Mouse (Mus musculus): ENCODE results near the gene Nfe2. TPM values are rescaled to one million over a fixed set of nuclear protein-coding genes. Genes with fewer than 3 reads are reported as not detected.

The Nfe2 gene
- total and polyA plus RNA-seq, 3 experiments, result 0.86 to 2.0 (median 1.6) TPM

- Histone ChIP-seq H3K9ac (ENCODE audit: low read depth, low read length) (peak overlapping the region; percentile 72), H3K27me3 (ENCODE audit: control insufficient read depth, insufficient read depth, low read length) (no peaks in the 10 kb centered on the region), H3K36me3 (ENCODE audit: control insufficient read depth, insufficient read depth, low read length) (no peaks in the 10 kb centered on the region), H3K4me1 (ENCODE audit: control insufficient read depth, insufficient read depth, low read length) (peaks cover 5% of the 10 kb centered on the region; the same call in 1 of the 2 replicates), H3K4me3 (peak overlapping the region; percentile 65), H3K27ac (peak overlapping the region; percentile 92), H3K79me2 (replicated peaks; ENCODE audit: control insufficient read depth, insufficient read depth, low read length) (no peaks in the 10 kb centered on the region)
- WGBS, result 15% methylated on average over 8 of the region's 8 CpGs
- no peak for DNase-seq
- intact Hi-C loops (cut with DNase I), result loop anchor here (10.0 kb wide), 1 partner anchor 319 kb away; no protein-coding TSS in a partner anchor
- TF ChIP-seq CTCF (IDR thresholded peaks at IDR 0.05) (no peak), POLR2A (IDR thresholded peaks at IDR 0.05; ENCODE audit: insufficient read depth, low read depth, low read length) (no peak), EP300 (IDR thresholded peaks at IDR 0.05; ENCODE audit: insufficient read depth, low read depth, low read length) (no peak)
These were observed 45.9 kb upstream of the Nfe2 start for GRCm38 (mm10) chr15:103303916-103304615.

DNA sequence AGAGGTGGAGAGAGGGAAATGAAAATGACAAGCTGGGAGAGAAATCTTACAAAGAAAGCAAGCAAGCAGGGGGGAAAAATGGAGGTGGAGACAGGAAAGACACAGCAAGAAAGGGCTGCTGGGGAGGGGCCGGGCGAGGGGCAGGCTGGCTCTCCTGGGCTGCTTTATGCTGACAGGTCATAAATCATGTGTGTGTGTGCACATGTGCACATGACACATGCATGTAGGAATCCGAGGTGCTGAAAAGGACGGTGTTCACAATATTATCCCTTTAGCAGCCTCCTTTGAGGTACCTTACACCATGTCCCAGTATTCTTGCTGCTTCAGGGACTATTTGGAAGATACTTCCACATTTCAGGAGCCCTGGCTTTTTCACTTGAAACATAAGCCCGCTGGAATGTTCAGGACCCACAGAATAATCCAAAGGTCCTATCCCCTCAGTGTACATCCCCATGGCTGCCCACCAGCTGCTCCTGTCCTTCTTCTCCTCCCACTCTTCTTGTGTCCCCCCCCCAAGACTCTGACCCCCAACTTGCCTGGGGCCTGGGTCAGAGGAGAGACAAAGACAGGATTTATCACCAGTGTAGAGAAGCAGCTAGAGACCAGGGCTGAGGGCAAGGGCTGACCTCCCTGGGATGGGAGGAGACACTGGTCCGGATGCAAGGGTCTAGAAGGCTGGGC lies 44.3 kb upstream of the Nfe2 start:
- no peaks in the 10 kb centered on the region for H3K79me2 ChIP-seq (replicated peaks; ENCODE audit: control insufficient read depth, insufficient read depth, low read length)
- peaks cover 5% of the 10 kb centered on the region; the same call in 1 of the 2 replicates for H3K4me1 ChIP-seq (ENCODE audit: control insufficient read depth, insufficient read depth, low read length)
- WGBS, result 65% methylated on average over 6 of the region's 6 CpGs
- no peak overlapping the region for H3K27ac ChIP-seq
- H3K36me3 ChIP-seq (ENCODE audit: control insufficient read depth, insufficient read depth, low read length), result no peaks in the 10 kb centered on the region
- TF ChIP-seq POLR2A (IDR thresholded peaks at IDR 0.05; ENCODE audit: insufficient read depth, low read depth, low read length), result no peak
- H3K27me3 ChIP-seq (ENCODE audit: control insufficient read depth, insufficient read depth, low read length), result no peaks in the 10 kb centered on the region
- DNase-seq, result no peak
- H3K9ac ChIP-seq (ENCODE audit: low read depth, low read length), result no peak overlapping the region
- intact Hi-C loops (cut with DNase I), result loop anchor here (10.0 kb wide), 1 partner anchor 318 kb away; no protein-coding TSS in a partner anchor
- no peak overlapping the region for H3K4me3 ChIP-seq

DNA sequence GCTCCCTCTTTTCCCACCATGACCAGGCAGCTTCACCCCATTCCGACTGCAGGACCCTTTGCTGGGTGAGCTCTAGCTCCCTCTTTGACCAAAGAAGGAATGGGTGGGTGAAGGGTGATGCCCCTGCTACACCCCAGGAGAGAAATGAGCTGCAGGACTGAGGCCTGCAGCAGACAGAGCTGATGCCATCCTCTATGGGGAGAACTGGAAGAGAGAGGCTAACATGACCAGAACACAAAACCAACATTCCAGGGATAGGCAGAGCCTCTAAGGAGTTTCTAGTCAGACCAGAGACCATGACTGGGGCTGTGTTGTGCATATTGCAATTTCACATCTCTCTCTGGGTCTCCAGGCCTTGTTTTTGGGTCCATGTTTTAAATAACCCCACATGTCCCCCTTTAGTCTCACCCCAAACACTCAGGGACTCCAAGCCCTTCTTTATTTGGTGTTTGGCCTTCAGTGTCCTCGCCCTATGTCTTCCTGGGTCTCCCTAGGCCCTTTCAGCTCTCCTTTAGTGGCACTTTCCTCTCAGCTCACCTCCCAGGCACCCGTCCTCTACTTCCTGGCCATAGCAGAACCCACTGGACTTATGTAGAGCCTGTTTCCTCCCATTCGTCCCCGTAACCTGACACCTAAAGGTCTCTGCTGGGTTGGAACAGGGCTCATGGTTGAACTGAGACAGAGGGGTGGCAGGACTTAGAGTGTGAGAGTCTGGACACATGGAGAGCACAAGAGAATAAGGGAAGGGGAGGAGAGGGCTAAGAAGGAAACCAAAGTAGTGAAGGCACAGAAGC lies 43.5 kb upstream of the Nfe2 start:
- intact Hi-C loops (cut with DNase I), result loop anchor here (10.0 kb wide), 1 partner anchor 317 kb away; no protein-coding TSS in a partner anchor
- Histone ChIP-seq H3K27me3 (ENCODE audit: control insufficient read depth, insufficient read depth, low read length) (no peaks in the 10 kb centered on the region), H3K4me3 (no peak overlapping the region), H3K36me3 (ENCODE audit: control insufficient read depth, insufficient read depth, low read length) (no peaks in the 10 kb centered on the region), H3K4me1 (ENCODE audit: control insufficient read depth, insufficient read depth, low read length) (peaks cover 5% of the 10 kb centered on the region; the same call in 1 of the 2 replicates), H3K9ac (ENCODE audit: low read depth, low read length) (no peak overlapping the region), H3K79me2 (replicated peaks; ENCODE audit: control insufficient read depth, insufficient read depth, low read length) (no peaks in the 10 kb centered on the region), H3K27ac (no peak overlapping the region)
- no peak for TF ChIP-seq EP300 (IDR thresholded peaks at IDR 0.05; ENCODE audit: insufficient read depth, low read depth, low read length)
- TF ChIP-seq CTCF (IDR thresholded peaks at IDR 0.05), result no peak
- TF ChIP-seq POLR2A (IDR thresholded peaks at IDR 0.05; ENCODE audit: insufficient read depth, low read depth, low read length), result no peak
- DNase-seq, result no peak
- WGBS, result 69% methylated on average over 5 of the region's 5 CpGs

- Histone ChIP-seq H3K27ac (no peak overlapping the region), H3K4me3 (no peak overlapping the region), H3K4me1 (ENCODE audit: control insufficient read depth, insufficient read depth, low read length) (peaks cover 5% of the 10 kb centered on the region; the same call in 1 of the 2 replicates), H3K36me3 (ENCODE audit: control insufficient read depth, insufficient read depth, low read length) (no peaks in the 10 kb centered on the region), H3K27me3 (ENCODE audit: control insufficient read depth, insufficient read depth, low read length) (no peaks in the 10 kb centered on the region), H3K9ac (ENCODE audit: low read depth, low read length) (no peak overlapping the region), H3K79me2 (replicated peaks; ENCODE audit: control insufficient read depth, insufficient read depth, low read length) (no peaks in the 10 kb centered on the region)
- WGBS, result 37% methylated on average over 2 of the region's 2 CpGs
- TF ChIP-seq EP300 (IDR thresholded peaks at IDR 0.05; ENCODE audit: insufficient read depth, low read depth, low read length) (no peak), POLR2A (IDR thresholded peaks at IDR 0.05; ENCODE audit: insufficient read depth, low read depth, low read length) (no peak), CTCF (IDR thresholded peaks at IDR 0.05) (no peak)
- intact Hi-C loops (cut with DNase I), result loop anchor here (10.0 kb wide), 1 partner anchor 316 kb away; no protein-coding TSS in a partner anchor
- peak in 1 of 2 experiments; percentile 25 for DNase-seq
These were observed 42.8 kb upstream of the Nfe2 start for GRCm38 (mm10) chr15:103301046-103301445.

- Histone ChIP-seq H3K27ac (no peak overlapping the region), H3K79me2 (replicated peaks; ENCODE audit: control insufficient read depth, insufficient read depth, low read length) (no peaks in the 10 kb centered on the region), H3K4me3 (no peak overlapping the region), H3K36me3 (ENCODE audit: control insufficient read depth, insufficient read depth, low read length) (no peaks in the 10 kb centered on the region), H3K9ac (ENCODE audit: low read depth, low read length) (no peak overlapping the region), H3K4me1 (ENCODE audit: control insufficient read depth, insufficient read depth, low read length) (peaks cover 5% of the 10 kb centered on the region; the same call in 1 of the 2 replicates), H3K27me3 (ENCODE audit: control insufficient read depth, insufficient read depth, low read length) (no peaks in the 10 kb centered on the region)
- TF ChIP-seq CTCF (IDR thresholded peaks at IDR 0.05), result no peak
- no peak for TF ChIP-seq POLR2A (IDR thresholded peaks at IDR 0.05; ENCODE audit: insufficient read depth, low read depth, low read length)
- TF ChIP-seq EP300 (IDR thresholded peaks at IDR 0.05; ENCODE audit: insufficient read depth, low read depth, low read length), result no peak
- WGBS, result 35% methylated on average over 2 of the region's 2 CpGs
- intact Hi-C loops (cut with DNase I), result loop anchor here (10.0 kb wide), 1 partner anchor 316 kb away; no protein-coding TSS in a partner anchor
- no peak for DNase-seq
These were observed 42.4 kb upstream of the Nfe2 start for GRCm38 (mm10) chr15:103300560-103300959.

Measured in heart, adult 2 months (tissue).